Mouse (Mus musculus): ENCODE measurements around the gene Lrwd1.
"Not testable (repeated sequence)": the region's sequence is repeated elsewhere in the genome, so short reads cannot be mapped to it uniquely, and the experiment has no call there.

Lrwd1 gene

DNA sequence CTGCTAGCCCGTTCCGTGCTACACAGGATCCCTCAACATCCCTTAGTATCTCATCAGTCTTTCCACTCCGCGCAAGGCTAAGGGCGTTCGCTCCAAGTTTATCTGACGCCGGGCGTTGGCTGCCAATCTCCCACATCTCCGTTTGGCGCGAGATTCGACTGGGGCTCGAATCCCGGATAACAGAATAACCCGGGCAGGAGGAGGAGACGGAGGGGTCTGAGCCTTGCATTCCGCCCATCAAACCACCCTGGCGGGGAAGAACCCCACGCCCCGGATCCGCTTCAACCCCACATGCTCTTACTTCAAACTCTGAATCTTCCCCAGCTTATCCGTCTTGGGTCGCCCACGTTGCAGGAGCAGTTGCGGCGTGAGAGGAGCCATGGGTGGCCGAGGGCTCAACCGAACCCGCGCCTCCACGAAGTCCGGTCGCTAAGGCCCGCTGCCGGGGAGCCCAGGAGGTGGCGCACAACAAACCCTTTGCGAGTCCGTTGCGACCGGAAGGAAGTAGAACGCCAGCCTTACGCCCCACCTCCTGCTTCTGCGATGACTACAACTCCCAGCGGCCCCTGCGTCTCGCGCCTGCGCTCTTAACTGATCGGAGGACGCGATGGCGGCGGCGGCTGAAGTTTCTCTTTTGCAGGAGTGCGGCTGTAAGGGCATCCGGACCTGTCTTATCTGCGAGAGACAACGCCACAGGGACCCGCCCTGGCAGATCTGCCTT is at the start of gene Lrwd1, which contains the start of gene Alkbh4:
TSS of gene Lrwd1 (minus strand) at position 504 of the 721 bp plus-strand sequence.
TSS of gene Alkbh4 (plus strand) at position 576 of the 721 bp plus-strand sequence.
- DNase-seq, result peak; percentile 95 to 98

DNA sequence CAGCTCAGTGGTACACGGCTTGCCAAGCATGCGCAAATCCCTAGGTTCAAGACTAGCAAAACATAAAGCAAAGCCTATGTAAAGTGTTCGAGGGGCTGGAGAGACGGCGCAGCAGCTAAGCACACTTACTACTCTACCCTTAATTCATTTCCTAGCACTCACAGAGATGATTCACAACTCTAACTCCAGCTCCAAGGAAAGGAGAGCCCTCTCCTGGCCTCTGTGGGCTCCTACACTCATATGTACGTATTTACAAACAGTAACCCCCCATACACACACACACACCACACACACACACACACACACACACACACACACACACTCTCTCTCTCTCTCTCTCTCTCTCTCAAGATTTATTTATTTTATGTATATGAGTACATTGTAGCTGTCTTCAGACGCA is 47.9 kb upstream of the Lrwd1 start:
- no peak for DNase-seq

DNA sequence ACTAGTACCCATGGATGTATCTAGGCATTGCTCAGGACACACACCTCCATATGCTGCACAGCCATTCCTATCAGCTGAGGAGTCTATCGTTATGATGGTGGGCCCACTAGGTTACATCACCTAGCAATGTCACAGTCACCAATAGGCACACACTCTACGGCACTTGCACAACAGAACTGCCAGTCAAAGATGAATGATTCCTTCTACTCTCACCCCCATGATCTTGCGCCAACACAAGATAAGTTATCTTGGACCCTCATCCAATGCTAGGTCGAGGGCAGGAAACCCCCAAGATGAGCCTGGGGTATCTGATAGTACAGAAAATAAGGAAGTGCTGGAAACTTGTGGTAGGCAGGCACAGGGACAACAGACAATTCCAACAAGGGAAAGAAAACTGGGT is 47.0 kb upstream of the Lrwd1 start:
- no peak for DNase-seq

DNA sequence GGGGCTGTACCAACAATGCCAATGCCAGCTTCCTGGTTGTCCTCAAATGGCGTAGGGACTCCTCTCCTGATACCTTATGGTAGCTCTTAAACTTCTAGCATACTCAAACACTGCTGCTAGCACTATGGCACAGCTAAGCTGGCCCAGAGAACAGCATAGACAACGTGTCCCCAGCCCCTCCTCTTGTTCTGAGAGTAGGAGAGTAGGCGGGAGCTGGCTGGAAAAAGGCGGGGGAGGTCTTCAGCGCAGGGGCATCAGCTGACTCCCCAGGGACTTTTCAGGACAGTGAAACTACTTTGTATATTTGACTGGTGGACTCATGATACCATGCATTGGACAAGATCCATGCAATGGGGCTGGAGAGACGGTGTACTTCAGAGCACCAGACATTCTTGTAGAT is 46.2 kb upstream of the Lrwd1 start:
- no peak for DNase-seq

DNA sequence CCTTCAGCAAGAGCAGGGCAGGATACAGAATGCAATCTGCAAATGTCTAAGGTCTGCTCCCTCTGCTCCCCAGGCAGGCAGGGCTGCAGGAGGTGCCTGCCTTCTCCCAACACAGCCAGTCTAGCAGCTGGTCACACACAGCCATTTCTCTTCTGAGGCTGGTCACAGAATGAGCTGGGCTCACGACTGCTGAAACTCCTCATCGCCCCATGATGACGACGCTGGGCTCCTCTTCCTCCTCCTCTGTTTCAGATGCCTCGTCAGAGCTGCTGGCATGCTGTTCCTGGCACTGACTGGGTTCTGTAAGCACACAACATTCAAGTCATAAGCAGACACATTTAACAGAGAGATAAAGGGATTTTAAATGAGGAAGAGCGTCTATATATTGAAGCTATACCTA is 45.3 kb upstream of the Lrwd1 start:
- no peak for DNase-seq

DNA sequence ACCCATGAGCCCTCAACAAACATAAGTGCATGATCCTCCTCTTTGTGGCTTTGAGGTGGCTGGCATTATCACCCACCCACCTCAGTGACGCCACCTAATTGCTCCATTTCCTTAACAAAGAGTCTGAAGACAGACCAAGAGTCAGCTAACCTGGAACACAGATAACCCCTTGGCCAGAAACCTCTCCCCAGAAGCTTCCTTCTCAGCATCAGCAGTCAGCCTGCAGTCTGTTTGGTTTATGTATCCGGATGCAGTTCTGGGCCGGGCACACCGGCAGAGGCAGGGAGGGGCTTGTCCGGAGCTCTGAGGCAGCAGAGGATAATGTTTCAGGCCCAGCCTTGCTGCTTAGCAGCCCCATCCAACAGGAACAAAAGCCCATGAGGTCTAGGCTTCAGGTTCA is 43.7 kb upstream of the Lrwd1 start:
- DNase-seq, result no peak

DNA sequence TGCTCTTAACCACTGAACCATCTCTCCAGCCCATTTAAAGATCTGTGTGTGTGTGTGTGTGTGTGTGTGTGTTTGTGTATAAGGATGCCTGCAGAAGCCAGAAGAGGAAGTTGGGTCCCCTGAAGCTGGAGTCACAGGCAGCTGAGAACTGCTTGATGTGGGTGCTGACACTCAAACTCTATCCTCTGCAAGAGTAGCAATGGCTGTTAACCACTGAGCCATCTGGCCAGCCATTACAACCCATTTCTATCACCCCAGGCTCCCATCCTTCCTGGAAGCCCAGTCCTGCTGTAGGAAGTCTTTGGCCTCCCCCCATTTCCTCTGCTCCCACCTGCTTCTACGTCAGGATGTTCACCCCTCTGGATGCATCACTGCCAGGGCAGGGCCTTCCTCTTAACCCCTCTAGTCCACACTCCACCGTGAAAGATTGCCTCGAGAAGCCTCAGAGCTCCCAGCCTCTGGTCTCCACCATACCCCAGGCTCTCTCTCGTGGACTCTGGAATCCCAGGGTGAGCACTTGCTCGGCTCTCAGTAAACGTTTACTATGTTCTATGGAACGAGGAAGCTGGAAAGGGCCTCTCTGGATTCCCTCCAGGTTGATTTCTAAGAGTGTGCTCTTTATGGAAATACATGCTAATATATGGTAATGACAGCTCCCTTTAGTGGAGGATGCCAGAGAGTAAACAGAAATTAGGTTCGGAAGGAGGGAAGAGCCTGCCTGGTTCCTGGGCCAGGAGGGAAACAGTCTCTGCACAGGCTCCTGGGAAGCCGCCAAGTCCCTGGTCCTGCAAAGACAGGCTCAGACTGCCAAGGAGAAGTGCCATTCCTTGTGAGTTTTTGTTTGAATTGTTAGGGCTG is 38.0 kb upstream of the Lrwd1 start:
- DNase-seq, result peak; percentile 70 to 88

DNA sequence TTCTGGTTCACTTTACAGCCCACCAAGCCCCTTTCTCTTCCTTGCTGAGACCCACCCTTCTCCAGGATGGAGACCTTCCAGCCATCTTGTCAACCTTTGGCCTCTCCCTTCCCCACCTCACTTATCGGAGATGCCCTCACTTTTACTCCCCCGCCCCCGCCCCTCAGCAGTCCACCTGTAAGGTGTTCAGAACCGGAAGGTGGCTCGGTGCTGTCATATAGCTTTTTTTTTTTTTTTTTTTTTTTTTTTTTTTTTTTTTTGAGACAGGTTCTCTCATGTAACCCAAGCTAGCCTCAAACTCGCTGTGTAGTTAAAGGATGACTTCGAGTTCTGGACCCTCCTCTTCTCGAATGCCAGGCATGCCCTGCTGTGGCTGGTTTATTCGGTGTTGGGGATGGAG is 37.1 kb upstream of the Lrwd1 start:
- no peak for DNase-seq

DNA sequence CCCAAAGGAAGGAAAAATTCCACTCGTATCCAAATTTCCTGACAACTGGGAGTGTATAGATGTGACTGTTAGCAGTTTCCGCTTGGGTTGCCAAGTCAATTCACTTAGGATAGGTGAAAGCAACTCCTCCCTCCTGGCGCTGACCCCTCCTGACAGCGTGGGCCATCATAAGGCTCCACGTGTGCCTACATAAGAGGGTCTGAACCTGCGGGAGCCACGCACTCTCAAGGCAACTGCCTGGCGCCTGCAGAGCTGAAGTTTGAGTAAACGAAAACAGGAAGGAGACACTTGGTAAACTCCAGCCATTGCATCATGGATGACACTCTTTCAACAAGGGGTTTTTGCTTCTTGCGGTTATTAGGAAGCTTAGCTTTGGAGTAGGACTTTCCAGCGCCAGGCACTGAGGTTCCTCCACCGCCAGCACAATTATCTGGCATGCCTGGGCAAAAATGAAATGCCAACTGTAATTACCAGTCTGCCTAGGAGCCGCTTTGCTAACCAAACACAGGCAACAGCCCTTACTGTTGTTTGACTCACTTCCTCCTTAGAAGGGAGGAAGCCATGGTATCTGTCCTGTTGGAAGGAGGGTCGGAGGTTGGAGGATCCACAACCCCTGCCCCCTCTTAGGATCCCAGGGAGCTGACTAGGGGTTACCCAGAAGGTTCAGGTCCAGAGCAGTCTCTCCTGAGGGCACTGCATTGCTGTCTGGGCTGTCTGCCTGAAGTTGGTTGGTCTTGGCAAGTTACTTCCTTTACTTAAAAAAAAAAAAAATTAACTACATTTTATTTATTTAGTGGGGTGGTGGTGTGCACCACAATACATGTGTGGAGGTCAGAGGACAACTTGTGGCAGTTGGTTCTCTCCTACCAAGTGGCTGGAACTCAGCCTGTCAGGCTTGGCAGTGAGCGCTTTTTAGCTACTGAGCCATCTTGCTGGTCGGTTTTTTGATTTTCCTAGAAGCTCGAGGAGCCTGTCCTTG is 35.8 kb upstream of the Lrwd1 start:
- DNase-seq, result peak in 1 of 2 experiments; percentile 15

DNA sequence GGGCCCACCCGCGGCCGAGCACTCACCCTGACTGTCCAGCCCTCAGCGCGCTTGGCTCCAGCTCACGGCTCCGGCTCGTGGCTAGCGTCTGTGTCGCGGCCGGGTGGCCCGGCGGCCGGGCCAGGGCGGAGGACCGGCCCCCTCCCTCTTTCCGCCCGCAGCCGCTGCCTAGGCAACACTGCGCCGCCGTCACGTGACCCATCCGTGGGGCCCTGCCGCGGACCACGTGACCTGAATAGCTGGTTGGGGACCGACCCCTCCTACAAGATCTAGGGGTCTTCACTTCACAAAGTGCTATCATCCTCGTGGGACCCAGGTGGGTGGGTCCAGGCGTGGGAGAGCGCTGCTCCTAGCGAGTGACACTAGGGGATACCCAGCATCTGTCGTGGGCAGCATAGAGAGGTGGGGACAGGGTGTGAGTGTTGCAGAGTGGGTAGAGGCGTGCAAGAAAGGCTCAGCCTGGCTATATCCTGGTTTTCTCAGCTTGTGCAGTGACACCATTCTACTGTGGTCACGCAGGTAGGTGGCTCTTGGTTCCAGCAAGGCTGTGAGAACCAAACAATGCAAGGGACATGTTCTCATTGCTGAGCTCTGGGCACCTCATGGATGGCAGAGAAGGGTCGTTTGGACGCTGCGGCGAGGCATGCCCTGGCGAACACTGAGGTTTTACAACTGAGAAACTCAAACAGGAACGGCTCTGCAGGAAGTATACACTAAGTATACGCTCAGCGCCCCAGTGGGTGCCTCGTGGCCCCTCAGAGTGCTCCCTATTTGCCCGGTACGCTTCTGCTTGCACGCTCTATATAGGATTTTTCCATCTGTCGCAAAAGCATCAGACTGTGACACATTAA is 34.9 kb upstream of the Lrwd1 start, which contains the start of gene Orai2:
TSS of gene Orai2 (minus strand) at position 202 of the 851 bp plus-strand sequence.
- peak; percentile 87 to 93 for DNase-seq

DNA sequence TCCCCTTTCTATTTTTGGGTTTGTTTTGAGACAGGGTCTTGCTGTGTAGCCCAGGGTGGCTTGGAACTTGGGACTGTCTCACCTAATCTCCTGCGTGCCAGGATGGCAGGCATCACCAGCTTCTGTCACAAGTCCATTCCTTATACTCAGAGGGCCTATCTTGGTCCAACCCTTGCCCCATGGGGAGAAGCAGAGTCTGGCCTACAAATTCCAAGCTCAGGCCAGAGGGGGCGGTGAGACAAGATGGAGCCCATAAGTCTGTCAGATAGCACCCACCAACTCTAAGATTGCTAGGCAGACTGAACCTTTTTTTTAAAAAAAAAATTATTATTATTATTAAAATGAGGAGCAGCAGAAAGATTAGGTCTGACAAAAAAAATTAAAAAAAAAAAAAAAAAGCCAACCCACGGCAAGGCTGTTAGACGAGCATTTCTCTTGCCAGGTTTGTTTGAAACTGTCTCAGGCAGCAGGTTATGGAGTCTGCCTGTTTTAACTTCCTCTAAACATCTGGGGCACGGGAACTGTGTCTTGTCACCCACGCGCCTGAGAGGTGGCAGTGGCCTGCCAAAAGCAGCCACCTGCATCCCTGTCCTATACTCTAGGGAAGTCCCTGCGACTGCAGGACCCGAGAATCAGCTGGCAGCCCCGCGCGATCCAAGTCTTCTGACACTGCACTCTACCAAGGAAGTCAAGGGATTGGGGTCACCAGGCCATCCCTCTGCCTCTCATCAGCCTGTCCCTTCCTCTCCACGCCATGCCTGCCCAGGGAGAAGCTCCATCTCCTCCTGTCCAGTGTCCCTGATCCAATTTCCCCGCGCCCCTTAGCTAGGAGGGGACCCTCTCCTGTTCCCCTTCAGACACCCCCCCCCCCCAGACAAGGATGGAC is 34.0 kb upstream of the Lrwd1 start:
- DNase-seq, result peak; percentile 65 to 66

DNA sequence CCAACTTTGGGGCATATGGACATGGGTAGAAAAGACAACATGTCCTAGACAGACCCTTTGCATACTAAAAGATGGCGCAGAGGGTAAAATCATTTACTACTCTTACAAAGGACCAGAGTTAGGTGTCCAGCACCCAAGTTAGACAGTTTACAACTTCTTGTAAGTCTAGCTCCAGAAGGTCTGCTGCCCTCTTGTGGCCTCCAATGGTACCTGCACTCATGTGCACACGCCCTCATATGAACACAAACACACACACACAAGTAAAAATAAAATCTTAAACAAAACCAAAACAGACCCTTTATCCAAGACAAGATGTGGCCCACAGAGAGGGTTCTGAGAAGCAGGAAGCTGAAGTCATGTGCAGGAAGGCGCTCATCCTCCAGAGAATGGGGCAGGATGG is 32.2 kb upstream of the Lrwd1 start:
- DNase-seq, result no peak

DNA sequence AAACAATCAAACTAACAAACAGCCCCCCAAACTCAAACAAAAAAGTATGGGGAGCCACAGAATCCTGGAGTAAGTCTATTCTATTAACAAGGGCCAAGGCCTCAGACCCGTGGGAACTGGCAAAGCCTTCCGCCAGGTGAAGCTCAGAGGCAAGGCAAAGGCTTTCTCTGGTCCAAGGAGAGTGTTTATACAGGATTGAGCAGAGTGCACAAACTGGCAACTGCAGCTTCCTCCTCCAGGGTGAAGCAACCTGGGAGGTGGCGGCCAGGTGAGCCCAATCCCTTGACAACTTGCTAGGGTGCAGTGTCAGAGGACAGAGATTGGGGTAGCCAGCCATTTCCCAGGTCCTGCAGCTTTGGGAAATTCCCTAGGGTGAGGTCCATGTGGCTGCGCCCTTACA is 31.4 kb upstream of the Lrwd1 start:
- DNase-seq, result no peak

DNA sequence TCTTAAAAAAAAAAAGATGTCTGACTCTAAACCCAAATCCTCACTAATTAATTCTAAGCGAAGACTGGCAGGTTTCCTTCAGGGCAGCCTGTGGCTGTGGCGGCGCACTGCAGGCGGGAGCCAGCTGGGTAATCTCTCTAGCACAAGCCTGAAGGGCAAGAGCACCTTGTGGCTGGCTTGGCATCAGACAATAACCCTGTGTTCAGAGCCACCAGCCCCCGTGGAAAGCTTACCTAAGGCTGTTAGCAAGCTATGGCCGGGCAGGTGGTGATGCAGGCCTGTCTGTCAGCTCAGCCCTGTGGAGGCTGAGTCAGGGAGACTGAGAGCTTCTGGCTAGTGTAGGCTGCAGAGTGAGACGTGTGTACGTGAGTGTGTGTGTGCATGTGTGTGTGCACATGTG is 29.4 kb upstream of the Lrwd1 start:
- DNase-seq, result peak; percentile 42 to 55

DNA sequence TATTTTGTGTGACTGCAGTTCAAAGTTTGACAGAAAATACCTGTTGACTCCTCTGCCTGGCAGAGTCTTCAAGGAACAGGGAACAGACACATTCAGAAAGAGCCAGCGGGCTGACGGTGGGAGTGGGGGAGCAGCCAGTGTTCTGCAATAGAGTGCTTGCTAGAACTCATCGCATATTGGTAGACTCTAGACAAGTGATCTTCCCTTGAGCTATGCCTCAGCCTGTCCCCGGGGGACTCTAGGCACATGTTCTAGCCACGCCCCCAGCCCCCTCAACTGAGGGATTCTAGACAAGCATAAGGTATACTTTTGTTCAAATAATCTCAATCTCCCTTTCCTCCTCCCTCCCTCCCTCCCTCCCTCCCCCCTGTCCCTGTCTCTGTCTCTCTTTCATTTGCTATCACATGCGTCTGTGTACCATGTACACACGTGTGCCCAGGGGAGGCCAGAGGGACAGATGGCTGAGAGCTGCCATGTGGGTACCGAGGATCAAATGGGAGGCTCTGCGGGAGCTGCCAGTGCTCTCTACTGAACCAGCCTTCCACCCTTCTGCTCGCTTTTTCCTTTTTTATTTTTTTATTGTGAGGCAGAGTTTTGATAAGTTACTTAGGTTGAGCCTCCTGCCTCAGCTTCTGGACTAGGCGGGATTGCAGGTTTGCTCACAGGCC is 28.1 kb upstream of the Lrwd1 start:
- DNase-seq, result peak; percentile 67 to 75

DNA sequence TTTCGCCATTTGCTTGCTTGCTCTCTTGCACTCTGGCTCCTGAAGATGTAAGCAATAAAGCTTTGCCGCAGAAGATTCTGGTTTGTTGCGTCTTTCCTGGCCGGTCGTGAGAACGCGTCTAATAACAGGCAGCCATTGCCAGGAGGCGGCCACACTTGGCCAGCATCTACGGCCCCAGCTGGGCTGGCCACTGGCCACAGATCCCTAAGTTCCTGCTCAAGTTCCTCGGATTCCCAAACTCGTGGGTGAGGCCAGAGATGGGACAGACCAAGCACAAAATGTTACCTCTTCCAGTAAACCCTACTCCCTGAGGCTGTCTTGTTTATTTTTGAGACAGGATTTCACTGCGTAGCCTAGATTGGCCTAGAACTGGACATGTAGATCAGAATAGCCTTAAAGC is 24.2 kb upstream of the Lrwd1 start:
- DNase-seq, result not testable (repeated sequence)

DNA sequence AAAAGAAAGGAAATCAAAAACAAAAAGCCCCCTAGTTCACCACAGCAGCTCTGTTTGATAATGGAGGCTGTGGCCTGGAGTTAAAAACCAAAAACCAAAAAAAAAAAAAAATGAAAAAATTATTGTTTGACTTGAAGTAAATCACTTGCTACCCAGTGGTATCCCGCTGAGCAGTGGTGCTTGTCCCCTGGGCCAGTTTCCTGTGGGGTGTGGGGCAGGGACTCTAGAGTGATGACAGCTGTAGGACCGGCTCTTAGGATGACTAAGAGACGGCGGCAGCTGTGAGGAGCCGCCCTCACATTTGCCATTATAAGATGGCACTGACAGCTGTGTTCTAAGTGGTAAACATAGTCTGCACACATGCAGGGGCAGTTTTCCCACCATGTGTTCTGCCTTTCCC is 19.5 kb upstream of the Lrwd1 start:
- no peak for DNase-seq

DNA sequence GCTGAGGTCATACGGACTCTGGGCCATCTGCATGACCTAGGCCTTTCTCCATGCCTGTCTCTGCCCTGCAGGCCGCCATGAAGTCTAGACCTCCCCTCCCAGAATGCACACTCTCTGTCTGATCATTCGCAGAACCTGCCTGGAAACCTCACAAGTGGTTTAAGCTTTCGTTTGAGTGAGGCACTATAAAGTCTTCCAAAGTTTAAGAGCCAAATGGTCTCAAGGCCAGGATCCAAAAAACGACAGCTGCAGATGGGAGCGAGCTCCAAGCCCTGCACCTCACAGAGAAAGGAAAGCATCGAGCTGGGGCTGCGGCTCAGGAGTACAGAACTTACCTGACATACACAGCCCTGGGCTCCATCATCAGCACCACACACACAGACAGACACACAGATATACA is 16.5 kb upstream of the Lrwd1 start:
- no peak for DNase-seq

DNA sequence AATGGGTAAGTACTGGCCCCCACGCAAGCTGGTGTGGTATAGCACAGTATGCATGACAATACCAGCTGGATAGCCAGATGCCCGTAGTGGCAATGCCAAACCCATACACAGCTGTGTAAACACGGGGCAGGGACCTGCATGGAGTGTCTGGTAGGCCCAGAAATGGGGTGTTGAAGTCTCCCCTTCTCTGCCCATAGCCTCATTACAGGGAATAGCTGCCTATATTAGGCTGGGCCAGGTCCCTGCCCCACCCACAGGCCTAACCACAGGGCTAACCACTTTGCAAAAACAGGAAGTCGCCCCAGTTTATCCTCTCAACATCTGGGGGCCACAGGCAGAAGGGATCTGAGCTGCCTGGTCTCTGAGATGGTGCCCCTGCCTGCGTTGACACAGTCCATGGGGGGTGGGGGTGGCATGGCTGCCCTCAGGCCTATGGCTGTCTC is 13.3 kb upstream of the Lrwd1 start:
- DNase-seq, result not testable (repeated sequence)

DNA sequence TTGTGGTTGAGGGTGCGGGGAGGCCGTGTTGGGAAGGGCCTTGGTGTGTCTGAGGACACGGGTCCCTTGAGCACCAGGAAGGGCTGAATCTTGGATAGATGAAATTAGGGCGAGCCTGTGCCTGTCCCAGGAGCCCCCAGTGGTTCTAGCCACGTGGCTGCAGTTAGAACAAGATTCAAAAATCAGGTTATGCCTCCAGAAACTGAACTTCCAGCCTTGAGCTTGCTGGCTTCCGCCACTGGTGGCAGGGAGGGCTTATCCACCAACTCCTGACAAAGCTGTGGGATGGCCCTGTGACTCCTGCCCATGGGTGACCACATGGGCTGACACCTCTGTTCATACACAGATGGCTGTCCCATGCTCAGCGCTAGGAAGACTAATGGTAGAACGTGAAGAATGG is 11.8 kb upstream of the Lrwd1 start:
- DNase-seq, result no peak

Data from cerebellum, postnatal 25 days (tissue).